Mouse (Mus musculus): ENCODE measurements around the gene Rap1gds1. TPM values are rescaled to one million over a fixed set of nuclear protein-coding genes. Genes with fewer than 3 reads are reported as not detected.

The Rap1gds1 gene
- total RNA-seq (2021) = 10 to 100 TPM; 27.1 to 30.3 TPM

DNA sequence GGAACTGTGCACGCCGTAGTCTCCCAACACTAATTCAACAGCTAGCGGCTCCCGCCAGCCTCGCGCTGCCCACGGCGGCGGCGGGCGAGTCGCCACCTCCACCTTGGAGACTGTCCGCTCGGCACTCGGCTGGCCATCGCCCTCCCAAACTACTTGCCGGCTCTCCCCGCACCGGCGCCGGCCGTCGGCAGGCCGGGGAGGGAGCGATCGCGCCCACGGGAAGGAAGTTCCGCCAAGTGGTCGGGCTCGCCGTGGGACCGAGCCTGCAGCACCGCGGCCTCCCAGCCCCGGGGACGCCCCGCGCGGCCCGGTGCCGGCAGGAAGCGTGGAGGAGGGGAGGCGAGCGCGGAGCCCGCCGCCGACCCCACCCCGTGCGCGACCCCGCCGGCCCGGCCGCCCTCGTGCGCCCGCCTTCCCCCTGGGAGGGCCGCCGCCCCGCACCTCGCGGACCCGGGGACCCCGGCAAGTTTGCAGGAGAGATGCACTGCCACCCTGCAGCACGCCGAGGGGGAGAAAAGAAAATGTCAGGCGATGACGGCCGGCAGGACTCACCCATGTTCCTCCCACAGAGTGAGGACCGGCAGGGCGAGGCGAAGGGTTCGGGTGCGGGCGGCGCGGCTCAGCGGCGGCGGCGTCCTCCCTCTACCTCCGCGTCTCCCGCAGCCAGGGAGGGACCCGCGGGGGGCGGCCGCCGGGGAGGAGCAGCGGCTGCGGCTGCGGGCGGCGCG is at the start of gene Rap1gds1:
Rap1gds1 (minus strand) TSS at position 718 of the 728 bp plus-strand sequence.
- DNase-seq = peak; percentile 67 to 84
- intact Hi-C loops (cut with DNase I) = loop anchor here (1.0 to 10.0 kb wide), 5 partner anchors 47 to 630 kb away; partner anchors contain the start of genes Adh5, Metap1 and Tspan5

DNA sequence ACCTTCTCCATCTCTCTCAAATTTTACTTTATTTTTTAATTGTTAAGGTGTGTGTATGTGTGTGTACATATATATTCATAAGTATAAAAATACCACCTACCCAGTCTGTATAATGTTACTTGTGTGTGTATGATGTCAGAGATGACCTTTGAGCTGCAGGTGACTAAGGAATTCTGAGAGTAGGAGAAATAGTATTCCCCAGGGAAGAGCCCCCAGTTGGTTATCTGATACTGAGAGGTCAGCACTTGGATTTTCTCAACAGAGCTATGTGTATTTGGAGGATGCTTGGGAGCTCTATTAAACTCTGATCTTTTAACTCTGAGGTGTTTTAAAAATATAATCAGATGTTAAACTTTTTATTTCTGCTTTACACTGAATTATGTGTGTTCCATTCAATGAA is 43.4 kb upstream of the Rap1gds1 start:
- no peak for DNase-seq
- intact Hi-C loops (cut with DNase I) = no loop called here

GRCm38 (mm10) chr3:139116733-139117337 is 41.8 kb upstream of the Rap1gds1 start:
- intact Hi-C loops (cut with DNase I) = no loop called here
- DNase-seq = no peak

- intact Hi-C loops (cut with DNase I) = no loop called here
- no peak for DNase-seq
Observed at GRCm38 (mm10) chr3:139112335-139112973, 37.5 kb upstream of the Rap1gds1 start.

DNA sequence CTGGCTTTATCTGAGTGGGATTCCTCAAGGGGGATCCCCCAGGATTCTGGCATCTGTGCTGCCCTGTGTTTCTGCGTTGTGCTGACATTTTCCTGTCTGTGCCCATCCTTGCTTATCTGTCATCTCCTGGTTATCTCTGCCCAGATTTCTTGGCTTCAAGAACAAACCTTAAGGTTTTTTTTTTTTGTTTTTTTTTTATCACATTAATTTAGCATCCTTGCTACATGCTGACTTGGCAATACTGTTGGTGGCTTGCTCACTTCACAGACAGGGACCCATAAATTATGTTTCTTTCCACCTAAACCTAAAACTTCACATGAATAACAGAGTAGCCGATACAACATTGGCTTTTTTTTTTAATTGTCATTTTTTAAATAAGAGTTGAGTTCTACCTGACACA is 36.9 kb upstream of the Rap1gds1 start:
- intact Hi-C loops (cut with DNase I) = no loop called here
- DNase-seq = no peak

- no peak for DNase-seq
- intact Hi-C loops (cut with DNase I) = no loop called here
Observed at GRCm38 (mm10) chr3:139108176-139108575, 33.2 kb upstream of the Rap1gds1 start.

- no peak for DNase-seq
- intact Hi-C loops (cut with DNase I) = no loop called here
Observed at GRCm38 (mm10) chr3:139103914-139104313, 28.9 kb upstream of the Rap1gds1 start.

GRCm38 (mm10) chr3:139103346-139103745 is 28.3 kb upstream of the Rap1gds1 start:
- DNase-seq = no peak
- intact Hi-C loops (cut with DNase I) = no loop called here

DNA sequence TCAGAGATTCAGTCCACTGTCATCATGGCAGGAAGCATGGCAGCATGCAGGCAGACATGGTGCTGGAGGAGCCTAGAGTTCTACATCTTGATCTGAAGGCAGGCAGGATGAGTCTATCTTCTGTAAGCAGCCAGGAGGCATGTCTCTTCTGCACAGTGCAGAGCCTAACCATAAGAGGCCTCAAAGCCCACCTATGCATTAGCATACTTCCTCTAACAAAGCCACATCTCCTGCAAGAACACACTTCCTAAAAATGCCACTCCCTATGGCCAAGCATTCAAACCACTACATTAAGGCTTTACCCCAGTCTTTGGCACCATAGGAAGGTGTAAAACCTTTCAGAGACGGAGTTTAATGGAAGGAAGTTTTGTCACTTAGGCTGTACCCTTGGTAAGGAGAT is 26.9 kb upstream of the Rap1gds1 start:
- DNase-seq = no peak
- intact Hi-C loops (cut with DNase I) = no loop called here

- DNase-seq = no peak
- intact Hi-C loops (cut with DNase I) = no loop called here
Observed at GRCm38 (mm10) chr3:139099284-139099683, 24.3 kb upstream of the Rap1gds1 start.

DNA sequence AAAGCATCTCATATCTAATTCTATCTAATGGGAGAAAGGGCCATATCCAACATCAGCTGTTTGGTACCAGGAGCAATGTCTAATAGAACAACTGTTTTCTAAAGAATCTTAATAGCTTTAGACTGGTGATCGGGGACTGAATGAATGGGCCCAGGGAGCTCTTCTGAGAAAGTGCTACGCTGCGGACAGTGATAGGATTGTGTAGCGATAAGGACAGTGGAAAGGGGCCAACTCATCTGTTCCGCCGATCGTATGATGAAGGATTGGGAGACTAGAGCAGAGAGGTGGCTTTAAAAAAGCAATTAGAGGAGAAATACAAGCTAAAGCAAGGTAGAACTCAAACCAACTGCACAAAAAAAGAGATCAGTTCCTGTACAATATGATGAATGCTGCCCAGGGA is 20.9 kb upstream of the Rap1gds1 start:
- intact Hi-C loops (cut with DNase I) = no loop called here
- no peak for DNase-seq

GRCm38 (mm10) chr3:139088526-139088925 is 13.5 kb upstream of the Rap1gds1 start:
- intact Hi-C loops (cut with DNase I) = no loop called here
- DNase-seq = no peak

- no peak for DNase-seq
- intact Hi-C loops (cut with DNase I) = no loop called here
Observed at GRCm38 (mm10) chr3:139083778-139084539, 9.0 kb upstream of the Rap1gds1 start.

GRCm38 (mm10) chr3:139079831-139080230 is 4.8 kb upstream of the Rap1gds1 start:
- intact Hi-C loops (cut with DNase I) = loop anchor here (5.0 to 10.0 kb wide), 2 partner anchors 53 to 635 kb away; partner anchors contain the start of gene Adh5
- DNase-seq = no peak

DNA sequence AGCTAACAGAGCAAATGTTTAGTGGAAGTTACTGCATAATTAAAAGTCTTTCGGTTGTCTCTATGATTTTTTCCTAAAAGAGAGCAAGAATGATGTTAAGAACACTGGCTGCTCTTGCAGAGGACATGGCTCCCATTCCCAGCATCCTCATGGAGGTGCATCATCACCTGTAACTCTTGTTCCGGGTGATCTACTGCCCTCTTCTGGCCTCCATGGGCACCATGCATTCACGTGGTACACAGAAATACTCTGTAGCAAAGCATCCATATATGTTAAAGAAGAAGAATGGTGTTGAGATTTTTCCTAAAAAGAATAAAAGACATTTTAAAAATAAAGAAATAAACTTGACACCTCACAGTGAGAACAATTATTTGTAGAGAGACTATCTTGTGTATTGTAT is 3.0 kb upstream of the Rap1gds1 start:
- DNase-seq = no peak
- intact Hi-C loops (cut with DNase I) = loop anchor here (5.0 to 10.0 kb wide), 2 partner anchors 51 to 633 kb away; partner anchors contain the start of gene Adh5

- no peak for DNase-seq
- intact Hi-C loops (cut with DNase I) = loop anchor here (5.0 to 10.0 kb wide), 2 partner anchors 49 to 631 kb away; partner anchors contain the start of gene Adh5
Observed at GRCm38 (mm10) chr3:139076059-139076455, 1.1 kb upstream of the Rap1gds1 start.

GRCm38 (mm10) chr3:139075333-139076058 is 495 bp upstream of the Rap1gds1 start:
- intact Hi-C loops (cut with DNase I) = loop anchor here (1.0 to 10.0 kb wide), 5 partner anchors 48 to 631 kb away; partner anchors contain the start of genes Adh5, Metap1 and Tspan5

GRCm38 (mm10) chr3:139073801-139074483 is 1.1 kb downstream of the Rap1gds1 start:
- DNase-seq = no peak
- intact Hi-C loops (cut with DNase I) = loop anchor here (2.0 to 10.0 kb wide), 3 partner anchors 331 to 629 kb away; partner anchors contain the start of genes Adh5, Metap1 and Tspan5

More at GRCm38 (mm10) chr3:139075333-139076058, 495 bp upstream of the Rap1gds1 start:
- DNase-seq = peak; percentile 92

- no peak for DNase-seq
- intact Hi-C loops (cut with DNase I) = no loop called here
Observed at GRCm38 (mm10) chr3:139069539-139069938, 5.5 kb downstream of the Rap1gds1 start.
